Mouse (Mus musculus) megakaryocyte, embryonic 14.5 days (primary cell): Measurements from ENCODE around the gene Ndfip2. TPM values are rescaled to one million over a fixed set of nuclear protein-coding genes. Genes with fewer than 3 reads are reported as not detected.

Experiments
- H3K27me3 ChIP-seq: replicated peaks from 2 replicates; pipeline ENCODE3; 2012; ENCODE audit warnings: inconsistent platforms
- H3K36me3 ChIP-seq: replicated peaks from 2 replicates; pipeline ENCODE3; 2012; ENCODE audit warnings: low read length, inconsistent platforms, mixed read lengths
- H3K4me1 ChIP-seq: 2 replicates; pipeline ENCODE4 v1.6.1; 2012; ENCODE audit warnings: inconsistent platforms
- H3K4me3 ChIP-seq: replicated peaks from 2 replicates; pipeline ENCODE3; 2012; ENCODE audit warnings: moderate library complexity, mild to moderate bottlenecking, inconsistent platforms
- H3K9me3 ChIP-seq: 2 replicates; pipeline ENCODE4 v1.6.1; 2012; ENCODE audit warnings: inconsistent platforms
- FLI1 ChIP-seq: IDR thresholded peaks from 2 replicates; pipeline ENCODE4 v1.6.1; 2012; ENCODE audit warnings: low read length, inconsistent platforms, mixed read lengths
- GATA1 ChIP-seq: IDR thresholded peaks from 3 replicates; pipeline ENCODE4 v1.6.1; 2012; ENCODE audit warnings: mixed read lengths, low read length, inconsistent platforms, borderline replicate concordance
- polyA plus RNA-seq: library from polyadenylated mRNA; stranded (reverse); fragments of >175 nt; gene quantifications from 2 replicates; pipeline ENCODE4 v1.2.3, GENCODE M21; 2012; ENCODE audit warnings: low replicate concordance; ENCODE audit not compliant: insufficient read depth

The Ndfip2 gene
- 3.0 and 9.5 TPM in 2 replicates for polyA plus RNA-seq

DNA sequence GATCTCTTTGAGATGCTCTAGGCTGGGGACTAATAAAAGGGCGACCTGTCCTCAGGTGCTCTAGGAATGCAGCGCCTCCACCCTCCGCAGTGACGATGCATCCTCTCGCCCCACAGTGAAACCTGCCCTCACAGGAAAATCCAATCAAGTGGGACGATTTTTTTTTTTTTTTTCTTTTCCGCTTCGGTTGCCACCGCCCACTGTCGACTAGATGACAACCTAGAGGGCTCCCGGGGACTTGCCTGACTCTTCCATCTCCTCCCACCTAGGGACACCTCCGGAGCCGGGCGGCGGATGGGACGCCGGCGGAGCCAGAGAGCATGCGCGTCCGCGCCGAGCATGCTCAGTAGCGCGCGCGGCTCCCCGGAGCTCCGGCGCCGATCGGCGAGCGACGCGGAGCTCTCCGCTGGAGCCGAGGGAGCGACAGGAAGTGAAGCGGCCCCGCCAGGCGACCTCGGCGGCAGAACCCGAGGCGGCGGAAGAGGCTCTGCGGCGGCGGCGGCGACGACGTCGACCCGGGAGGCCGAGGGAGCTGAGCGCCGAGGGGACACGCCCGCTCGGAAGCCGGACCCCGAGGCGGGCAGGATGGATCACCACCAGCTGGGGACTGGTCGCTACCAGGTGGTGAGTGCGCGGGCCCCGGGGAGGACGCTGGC is at the start of gene Ndfip2:
TSS of gene Ndfip2 (plus strand) at position 195 of the 656 bp plus-strand sequence.
- Histone ChIP-seq H3K36me3 (no peaks in the 10 kb centered on the region), H3K9me3 (no peaks in the 10 kb centered on the region), H3K4me3 (peak within 1 kb of the TSS; percentile 95), H3K27me3 (peaks cover 4% of the 10 kb centered on the region), H3K4me1 (peaks cover 32% of the 10 kb centered on the region)
- no peak for TF ChIP-seq FLI1
- no peak for TF ChIP-seq GATA1

GRCm38 (mm10) chr14:105219525-105220376 is 38.6 kb upstream of the Ndfip2 start:
- Histone ChIP-seq H3K9me3 (no peaks in the 10 kb centered on the region), H3K36me3 (no peaks in the 10 kb centered on the region), H3K27me3 (no peaks in the 10 kb centered on the region), H3K4me3 (no peak overlapping the region), H3K4me1 (no peaks in the 10 kb centered on the region)
- TF ChIP-seq GATA1 (no peak), FLI1 (no peak)

DNA sequence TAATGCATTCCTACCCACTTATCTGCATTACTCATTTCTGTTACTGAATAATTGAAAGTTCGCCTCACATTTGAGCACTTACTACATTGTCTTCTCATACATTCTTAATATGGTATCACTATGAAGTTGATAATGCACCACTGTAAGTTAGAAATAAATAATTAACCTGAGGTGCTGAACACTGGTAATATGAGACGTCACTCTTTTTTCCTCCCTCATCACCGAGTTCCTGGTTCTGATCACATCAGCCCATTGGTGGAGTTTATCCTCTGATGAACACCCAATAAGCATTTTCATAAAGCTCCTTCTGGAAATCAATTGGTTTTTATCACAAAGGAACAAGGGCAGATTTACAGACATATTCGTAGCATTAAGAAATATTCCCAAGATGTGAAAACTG is 36.1 kb upstream of the Ndfip2 start:
- Histone ChIP-seq H3K36me3 (no peaks in the 10 kb centered on the region), H3K4me3 (no peak overlapping the region), H3K9me3 (no peaks in the 10 kb centered on the region), H3K4me1 (no peaks in the 10 kb centered on the region), H3K27me3 (no peaks in the 10 kb centered on the region)
- TF ChIP-seq GATA1 = no peak
- no peak for TF ChIP-seq FLI1

DNA sequence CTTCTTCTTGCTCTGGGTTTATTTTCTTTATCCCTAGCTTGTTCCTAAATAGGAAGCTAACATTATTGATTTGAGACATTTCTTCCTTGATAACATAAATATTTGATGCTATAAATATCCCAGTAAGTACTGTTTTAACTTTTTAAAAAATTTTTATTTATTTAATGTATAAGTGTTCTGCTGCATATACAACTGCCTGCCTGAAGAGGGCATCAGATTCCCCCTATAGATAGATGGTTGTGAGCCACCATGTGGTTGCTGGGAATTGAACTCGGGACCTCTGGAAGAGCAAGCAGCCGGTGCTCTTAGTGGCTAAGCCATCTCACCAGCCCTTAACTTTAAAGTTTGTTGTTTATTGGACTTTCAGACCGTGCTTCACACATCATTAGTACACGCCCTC is 32.6 kb upstream of the Ndfip2 start:
- no peaks in the 10 kb centered on the region for H3K9me3 ChIP-seq
- no peaks in the 10 kb centered on the region for H3K36me3 ChIP-seq
- no peak for TF ChIP-seq FLI1
- no peak for TF ChIP-seq GATA1
- no peaks in the 10 kb centered on the region for H3K27me3 ChIP-seq
- H3K4me1 ChIP-seq = no peaks in the 10 kb centered on the region
- H3K4me3 ChIP-seq = no peak overlapping the region

GRCm38 (mm10) chr14:105232421-105232820 is 26.0 kb upstream of the Ndfip2 start:
- H3K4me1 ChIP-seq = peaks cover 3% of the 10 kb centered on the region; the same call in 1 of the 2 replicates
- H3K9me3 ChIP-seq = no peaks in the 10 kb centered on the region
- TF ChIP-seq FLI1 (no peak), GATA1 (no peak)
- no peaks in the 10 kb centered on the region for H3K36me3 ChIP-seq
- no peaks in the 10 kb centered on the region for H3K27me3 ChIP-seq
- peak overlapping the region; percentile 40 for H3K4me3 ChIP-seq

GRCm38 (mm10) chr14:105236596-105236995 is 21.8 kb upstream of the Ndfip2 start:
- no peaks in the 10 kb centered on the region for H3K27me3 ChIP-seq
- H3K36me3 ChIP-seq = no peaks in the 10 kb centered on the region
- H3K9me3 ChIP-seq = no peaks in the 10 kb centered on the region
- TF ChIP-seq FLI1 = no peak
- TF ChIP-seq GATA1 = no peak
- H3K4me3 ChIP-seq = no peak overlapping the region
- H3K4me1 ChIP-seq = peaks cover 3% of the 10 kb centered on the region; the same call in 1 of the 2 replicates

DNA sequence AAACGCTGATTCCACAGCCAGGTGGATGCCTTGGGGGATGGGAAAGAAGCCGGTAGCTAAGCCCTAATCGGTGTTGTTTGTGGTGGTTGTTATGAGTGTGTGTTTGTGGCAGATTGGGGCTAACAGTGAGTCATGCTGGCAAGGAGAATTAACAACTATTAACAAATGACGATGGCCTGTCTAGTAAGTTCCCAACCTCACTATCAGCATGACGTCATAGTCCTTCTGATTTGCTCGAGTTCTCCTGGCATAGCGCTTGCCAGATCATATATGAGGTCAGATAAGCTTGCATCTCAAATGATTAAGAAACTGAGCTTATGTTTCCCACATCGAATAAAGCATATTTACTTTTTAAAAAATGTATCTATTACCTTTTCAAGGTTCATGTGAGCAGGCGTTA is 20.6 kb upstream of the Ndfip2 start:
- Histone ChIP-seq H3K36me3 (no peaks in the 10 kb centered on the region), H3K4me3 (no peak overlapping the region), H3K27me3 (no peaks in the 10 kb centered on the region), H3K4me1 (no peaks in the 10 kb centered on the region), H3K9me3 (no peaks in the 10 kb centered on the region)
- TF ChIP-seq GATA1 = no peak

- no peak for TF ChIP-seq GATA1
- TF ChIP-seq FLI1 = no peak
- Histone ChIP-seq H3K36me3 (no peaks in the 10 kb centered on the region), H3K9me3 (no peaks in the 10 kb centered on the region), H3K27me3 (no peaks in the 10 kb centered on the region), H3K4me1 (no peaks in the 10 kb centered on the region), H3K4me3 (no peak overlapping the region)
Observed at GRCm38 (mm10) chr14:105238450-105239038, 19.8 kb upstream of the Ndfip2 start.

- TF ChIP-seq GATA1 (no peak), FLI1 (no peak)
Observed at GRCm38 (mm10) chr14:105240120-105240519, 18.3 kb upstream of the Ndfip2 start.

DNA sequence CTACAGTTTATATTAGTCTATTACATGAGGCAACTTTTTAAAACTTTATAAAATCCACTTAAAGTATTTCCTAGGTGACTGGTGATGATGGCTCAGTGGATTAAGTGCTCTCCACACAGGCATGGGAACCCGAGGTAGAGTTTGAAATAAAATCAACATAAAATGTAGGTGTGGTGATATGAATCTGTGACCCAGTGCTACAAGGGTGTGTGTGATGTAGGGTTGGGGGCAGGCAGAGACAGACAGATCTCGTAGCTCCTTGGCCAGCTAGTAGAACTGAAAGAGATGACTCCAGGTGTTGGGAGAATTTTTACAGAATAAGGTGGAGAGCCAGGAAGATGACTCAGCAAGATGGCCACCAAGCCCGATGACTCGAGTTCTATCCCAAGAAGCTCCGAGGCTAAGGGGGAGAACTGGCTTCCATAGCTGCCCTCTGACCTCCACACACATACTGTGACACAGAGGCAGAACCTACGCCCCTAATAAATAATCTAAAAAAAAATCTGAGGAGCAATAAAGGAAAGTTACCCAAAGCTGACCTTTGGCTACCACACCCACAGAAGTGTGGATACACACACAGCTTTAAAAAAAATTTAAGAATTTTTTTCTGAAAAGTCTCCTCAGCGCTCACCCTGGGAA is 14.4 kb upstream of the Ndfip2 start:
- H3K4me3 ChIP-seq = no peak overlapping the region
- no peak for TF ChIP-seq GATA1
- no peak for TF ChIP-seq FLI1
- H3K27me3 ChIP-seq = peaks cover 2% of the 10 kb centered on the region
- H3K4me1 ChIP-seq = no peaks in the 10 kb centered on the region
- 0 out of 2 replicates have a peak, but pooled peaks cover 2% of the 10 kb centered on the region for H3K9me3 ChIP-seq
- H3K36me3 ChIP-seq = no peaks in the 10 kb centered on the region

More at GRCm38 (mm10) chr14:105240120-105240519, 18.3 kb upstream of the Ndfip2 start:
- H3K9me3 ChIP-seq = no peaks in the 10 kb centered on the region
- no peaks in the 10 kb centered on the region for H3K4me1 ChIP-seq
- no peaks in the 10 kb centered on the region for H3K27me3 ChIP-seq
- H3K4me3 ChIP-seq = no peak overlapping the region
- no peaks in the 10 kb centered on the region for H3K36me3 ChIP-seq
